31 mouse cellular contexts compared by ENCODE assay signal in genomic region chr17:12381579-12381978, GRCm38 (mm10). TPM values are rescaled to one million over a fixed set of nuclear protein-coding genes. Genes with fewer than 3 reads are reported as not detected.
"Had no signal": no experiment of that assay in that cellular context is flagged by ENCODE, and none has a peak within 500 bp of the region (broad histone marks: within the 10 kb centered on the region; RNA-seq: fewer than 3 reads in every experiment).

No protein-coding gene starts in this region.

- H3K9me3 ChIP-seq: heart, embryonic 13.5 days; heart, embryonic 15.5 days; hindbrain, embryonic 13.5 days; hindbrain, embryonic 15.5 days; limb, embryonic 13.5 days; limb, embryonic 15.5 days had no signal

- DNase-seq: gastrocnemius, adult 2 months; gastrocnemius, postnatal 14 days; gastrocnemius, postnatal 36 days; heart, adult 11 months; heart, adult 2 months; heart, postnatal 14 days; heart, postnatal 36 days; kidney, adult 18-20 months; kidney, adult 8-10 months; kidney, postnatal 10 days; kidney, postnatal 25 days; kidney, postnatal 4 days; left cerebral cortex, postnatal 4 days had no signal

- H3K4me1 ChIP-seq: heart, embryonic 13.5 days; heart, embryonic 15.5 days; limb, embryonic 15.5 days had no signal

- H3K4me2 ChIP-seq: heart, embryonic 11.5 days; heart, embryonic 13.5 days; heart, embryonic 15.5 days; hindbrain, embryonic 13.5 days; hindbrain, embryonic 15.5 days; limb, embryonic 13.5 days; limb, embryonic 15.5 days had no signal

- H3K27ac ChIP-seq: gastrocnemius, adult 2 months; heart, adult 2 months; heart, embryonic 13.5 days; heart, embryonic 15.5 days; hindbrain, embryonic 13.5 days; hindbrain, embryonic 15.5 days; hindbrain, postnatal 0 days; layer of hippocampus, adult 2 months; limb, embryonic 13.5 days; limb, embryonic 15.5 days had no signal

- H3K4me3 ChIP-seq: gastrocnemius, adult 2 months; heart, adult 2 months; heart, embryonic 13.5 days; heart, embryonic 15.5 days; hindbrain, embryonic 13.5 days; hindbrain, embryonic 15.5 days; layer of hippocampus, adult 2 months; limb, embryonic 13.5 days; limb, embryonic 15.5 days had no signal

- H3K9ac ChIP-seq: heart, embryonic 13.5 days; heart, embryonic 15.5 days; hindbrain, embryonic 13.5 days; hindbrain, embryonic 15.5 days; limb, embryonic 13.5 days; limb, embryonic 15.5 days had no signal

- ATAC-seq: forebrain, embryonic 16.5 days had no signal

- H3K36me3 ChIP-seq: heart, embryonic 13.5 days; heart, embryonic 15.5 days; hindbrain, embryonic 13.5 days; hindbrain, embryonic 15.5 days; limb, embryonic 13.5 days; limb, embryonic 15.5 days had no signal

- H3K27me3 ChIP-seq: hindbrain, embryonic 13.5 days; hindbrain, embryonic 15.5 days; limb, embryonic 13.5 days; limb, embryonic 15.5 days had no signal

RNA-seq across cellular contexts. Expression of gene Plg, which starts 3.2 kb away (rescaled TPM):
- total RNA-seq: gastrocnemius, adult 2 months; gastrocnemius, postnatal 14 days; heart, adult 2 months; heart, postnatal 14 days; heart, postnatal 36 days; hematopoietic stem cell, adult 5-6 weeks; layer of hippocampus, adult 2 months; layer of hippocampus, postnatal 10 days; layer of hippocampus, postnatal 25 days; left cerebral cortex, postnatal 10 days had no signal
- polyA plus RNA-seq: gonadal fat pad, adult 2 months; heart, postnatal 0 days; hindbrain, embryonic 11.5 days; hindbrain, embryonic 13.5 days; hindbrain, postnatal 0 days; kidney, embryonic 14.5 days had no signal
